Mouse (Mus musculus): ENCODE measurements around the gene Slc16a4.

DNA sequence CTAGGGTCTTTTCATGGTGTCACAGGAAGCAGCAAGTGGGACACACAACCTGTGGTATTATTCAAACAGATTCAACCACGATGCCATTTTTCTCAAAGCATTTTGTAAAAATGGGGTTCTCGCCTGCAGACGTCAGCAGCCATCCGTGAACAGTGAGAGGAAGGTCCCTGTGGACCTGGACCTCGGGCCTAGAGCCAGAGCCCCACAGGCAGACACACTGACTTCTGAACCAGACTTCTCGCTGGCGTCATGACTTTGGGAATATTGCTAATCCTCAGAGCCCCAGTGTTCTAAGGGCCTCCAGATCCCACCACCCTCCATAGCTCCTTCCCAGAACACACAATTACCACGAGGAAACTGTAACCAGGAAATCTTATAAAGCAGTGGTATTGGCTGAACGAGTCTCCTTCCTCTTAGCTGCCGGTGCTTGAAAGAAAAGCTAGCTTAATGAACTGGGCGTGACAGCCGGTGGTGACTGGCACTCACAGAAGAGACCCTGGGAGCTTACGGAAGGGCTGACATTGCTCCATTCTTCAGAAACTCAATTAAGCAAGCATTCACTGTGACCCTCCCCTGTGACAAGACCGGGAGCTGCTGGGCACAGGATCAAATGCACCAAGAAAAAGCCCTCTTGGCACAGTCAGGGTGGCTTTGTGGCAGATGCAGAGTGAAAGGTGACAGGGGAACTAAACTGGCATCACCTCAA, 49.5 kb upstream of the Slc16a4 start:
- no peak for TF ChIP-seq EP300 (IDR thresholded peaks at IDR 0.05; ENCODE audit: low read depth in 1 of 2, low read length in 2 of 2)
- no peak for TF ChIP-seq POLR2A (IDR thresholded peaks at IDR 0.05; ENCODE audit: control insufficient read depth in 1 of 2, insufficient read depth in 1 of 2, low read depth in 1 of 2, low read length in 2 of 2, poor library complexity in 1 of 2)
- TF ChIP-seq JUND (IDR thresholded peaks at IDR 0.05; ENCODE audit: low read depth, low read length) = no peak

Data from MEL (cell line).